Mouse (Mus musculus): ENCODE data around the gene Disp1. TPM values are rescaled to one million over a fixed set of nuclear protein-coding genes. Genes with fewer than 3 reads are reported as not detected.

Gene Disp1
- polyA plus RNA-seq (2012; rRNA removed), result 4.1 and 5.8 TPM in 2 replicates

- Histone ChIP-seq H3K27ac (ENCODE audit: control insufficient read depth, insufficient read depth, low read depth, low read length) (peak within 1 kb of the TSS; percentile 67), H3K27me3 (ENCODE audit: control insufficient read depth, insufficient read depth, low read length) (no peaks in the 10 kb centered on the region), H3K36me3 (ENCODE audit: control insufficient read depth, insufficient read depth, low read length) (no peaks in the 10 kb centered on the region), H3K4me3 (ENCODE audit: control insufficient read depth, low read depth, low read length) (peak within 1 kb of the TSS; percentile 94), H3K4me1 (ENCODE audit: control insufficient read depth, insufficient read depth, low read length) (peaks cover 2% of the 10 kb centered on the region)
- no peak for TF ChIP-seq CTCF (IDR thresholded peaks at IDR 0.05; ENCODE audit: control insufficient read depth, insufficient read depth, insufficient replicate concordance, low read depth, low read length)
- 0 out of 2 replicates have a peak, but pooled peaks have one; percentile 34 for TF ChIP-seq POLR2A (IDR thresholded peaks at IDR 0.05; ENCODE audit: control insufficient read depth, low read depth, low read length)
Observed at GRCm38 (mm10) chr1:183220796-183221718, at the start of gene Disp1. Disp1 (minus strand) TSS chr1:183221522.

- H3K27me3 ChIP-seq (ENCODE audit: control insufficient read depth, insufficient read depth, low read length), result no peaks in the 10 kb centered on the region
Observed at GRCm38 (mm10) chr1:183267666-183268065, 46.3 kb upstream of the Disp1 start.

GRCm38 (mm10) chr1:183265921-183266467 lies 44.7 kb upstream of the Disp1 start:
- Histone ChIP-seq H3K27ac (ENCODE audit: control insufficient read depth, insufficient read depth, low read depth, low read length) (no peak overlapping the region), H3K4me1 (ENCODE audit: control insufficient read depth, insufficient read depth, low read length) (no peaks in the 10 kb centered on the region; the same call in 1 of the 2 replicates), H3K27me3 (ENCODE audit: control insufficient read depth, insufficient read depth, low read length) (no peaks in the 10 kb centered on the region), H3K4me3 (ENCODE audit: control insufficient read depth, low read depth, low read length) (no peak overlapping the region), H3K36me3 (ENCODE audit: control insufficient read depth, insufficient read depth, low read length) (no peaks in the 10 kb centered on the region)
- TF ChIP-seq CTCF (IDR thresholded peaks at IDR 0.05; ENCODE audit: control insufficient read depth, insufficient read depth, insufficient replicate concordance, low read depth, low read length) (no peak), POLR2A (IDR thresholded peaks at IDR 0.05; ENCODE audit: control insufficient read depth, low read depth, low read length) (no peak)

More at GRCm38 (mm10) chr1:183267666-183268065, 46.3 kb upstream of the Disp1 start:
- H3K36me3 ChIP-seq (ENCODE audit: control insufficient read depth, insufficient read depth, low read length), result no peaks in the 10 kb centered on the region
- no peak for TF ChIP-seq POLR2A (IDR thresholded peaks at IDR 0.05; ENCODE audit: control insufficient read depth, low read depth, low read length)
- TF ChIP-seq CTCF (IDR thresholded peaks at IDR 0.05; ENCODE audit: control insufficient read depth, insufficient read depth, insufficient replicate concordance, low read depth, low read length), result no peak
- no peak overlapping the region for H3K27ac ChIP-seq (ENCODE audit: control insufficient read depth, insufficient read depth, low read depth, low read length)
- peaks cover 2% of the 10 kb centered on the region; the same call in 1 of the 2 replicates for H3K4me1 ChIP-seq (ENCODE audit: control insufficient read depth, insufficient read depth, low read length)
- H3K4me3 ChIP-seq (ENCODE audit: control insufficient read depth, low read depth, low read length), result no peak overlapping the region

GRCm38 (mm10) chr1:183264145-183265008 lies 43.1 kb upstream of the Disp1 start:
- Histone ChIP-seq H3K27me3 (ENCODE audit: control insufficient read depth, insufficient read depth, low read length) (no peaks in the 10 kb centered on the region), H3K36me3 (ENCODE audit: control insufficient read depth, insufficient read depth, low read length) (no peaks in the 10 kb centered on the region), H3K4me3 (ENCODE audit: control insufficient read depth, low read depth, low read length) (no peak overlapping the region), H3K4me1 (ENCODE audit: control insufficient read depth, insufficient read depth, low read length) (no peaks in the 10 kb centered on the region; the same call in 1 of the 2 replicates), H3K27ac (ENCODE audit: control insufficient read depth, insufficient read depth, low read depth, low read length) (no peak overlapping the region)
- TF ChIP-seq CTCF (IDR thresholded peaks at IDR 0.05; ENCODE audit: control insufficient read depth, insufficient read depth, insufficient replicate concordance, low read depth, low read length) (no peak), POLR2A (IDR thresholded peaks at IDR 0.05; ENCODE audit: control insufficient read depth, low read depth, low read length) (no peak)

- no peaks in the 10 kb centered on the region for H3K36me3 ChIP-seq (ENCODE audit: control insufficient read depth, insufficient read depth, low read length)
- H3K4me1 ChIP-seq (ENCODE audit: control insufficient read depth, insufficient read depth, low read length), result no peaks in the 10 kb centered on the region
- H3K4me3 ChIP-seq (ENCODE audit: control insufficient read depth, low read depth, low read length), result no peak overlapping the region
- H3K27me3 ChIP-seq (ENCODE audit: control insufficient read depth, insufficient read depth, low read length), result no peaks in the 10 kb centered on the region
- TF ChIP-seq CTCF (IDR thresholded peaks at IDR 0.05; ENCODE audit: control insufficient read depth, insufficient read depth, insufficient replicate concordance, low read depth, low read length), result no peak
- TF ChIP-seq POLR2A (IDR thresholded peaks at IDR 0.05; ENCODE audit: control insufficient read depth, low read depth, low read length), result no peak
- no peak overlapping the region for H3K27ac ChIP-seq (ENCODE audit: control insufficient read depth, insufficient read depth, low read depth, low read length)
Observed at GRCm38 (mm10) chr1:183252574-183252973, 31.3 kb upstream of the Disp1 start.

GRCm38 (mm10) chr1:183251818-183252217 lies 30.5 kb upstream of the Disp1 start:
- Histone ChIP-seq H3K4me3 (ENCODE audit: control insufficient read depth, low read depth, low read length) (no peak overlapping the region), H3K27ac (ENCODE audit: control insufficient read depth, insufficient read depth, low read depth, low read length) (no peak overlapping the region), H3K27me3 (ENCODE audit: control insufficient read depth, insufficient read depth, low read length) (no peaks in the 10 kb centered on the region), H3K36me3 (ENCODE audit: control insufficient read depth, insufficient read depth, low read length) (no peaks in the 10 kb centered on the region), H3K4me1 (ENCODE audit: control insufficient read depth, insufficient read depth, low read length) (no peaks in the 10 kb centered on the region)
- no peak for TF ChIP-seq POLR2A (IDR thresholded peaks at IDR 0.05; ENCODE audit: control insufficient read depth, low read depth, low read length)
- TF ChIP-seq CTCF (IDR thresholded peaks at IDR 0.05; ENCODE audit: control insufficient read depth, insufficient read depth, insufficient replicate concordance, low read depth, low read length), result no peak

Data from testis, adult 2 months (tissue).